Mouse (Mus musculus): ENCODE measurements at regions not wholly inside any gene's neighbourhood (a gene's known extent, or its start where the extent isn't known, plus 50 kb on each side); places are given as distances from the start of the nearest gene placed in this dataset.
A peak's percentile ranks its signal among the peaks of the same experiment; 100 is the strongest.

GRCm38 (mm10) chr4:91180241-91181096, 220.1 kb downstream of the Elavl2 start:
- DNase-seq (ENCODE audit: low spot score in 2 of 2): no peak

DNA sequence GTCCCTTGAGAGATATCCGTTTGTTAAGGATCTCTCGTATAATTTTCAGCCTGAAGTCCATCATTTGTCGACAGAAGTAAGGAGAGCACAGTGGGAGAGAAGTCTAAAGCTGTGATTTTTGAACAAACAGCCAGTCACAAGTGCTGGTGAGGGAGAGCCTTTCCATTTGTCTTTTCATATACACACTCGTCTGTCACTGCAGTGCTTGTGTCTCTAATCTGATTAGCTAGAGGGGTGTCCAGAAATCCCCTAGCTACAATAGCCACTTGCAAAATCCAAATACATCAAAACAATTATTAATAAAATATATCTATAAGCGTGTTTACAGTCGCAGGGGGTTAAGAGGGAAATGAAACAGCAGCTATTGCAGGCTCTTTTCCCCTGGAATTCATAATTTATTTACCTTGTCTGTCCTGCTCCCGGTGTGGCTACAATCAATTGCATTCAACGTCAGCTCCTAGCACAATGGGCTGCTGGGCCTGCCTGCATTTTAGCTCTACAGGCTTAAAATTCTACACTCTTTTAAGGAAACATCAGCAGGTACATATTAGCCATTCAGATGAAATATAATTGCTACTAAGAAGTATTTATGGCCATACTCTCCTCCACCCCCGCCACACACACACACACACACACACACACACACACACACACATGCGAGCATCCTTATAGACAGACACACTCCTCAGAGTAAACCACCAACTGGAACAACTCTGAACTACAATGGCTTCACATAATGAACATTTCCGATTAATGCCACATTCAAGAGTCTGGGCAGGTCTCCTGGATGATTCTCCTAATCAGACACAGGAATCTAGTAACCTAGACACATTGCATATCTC, 236.1 kb downstream of the Elavl2 start:
- DNase-seq (ENCODE audit: low spot score in 2 of 2): no peak

DNA sequence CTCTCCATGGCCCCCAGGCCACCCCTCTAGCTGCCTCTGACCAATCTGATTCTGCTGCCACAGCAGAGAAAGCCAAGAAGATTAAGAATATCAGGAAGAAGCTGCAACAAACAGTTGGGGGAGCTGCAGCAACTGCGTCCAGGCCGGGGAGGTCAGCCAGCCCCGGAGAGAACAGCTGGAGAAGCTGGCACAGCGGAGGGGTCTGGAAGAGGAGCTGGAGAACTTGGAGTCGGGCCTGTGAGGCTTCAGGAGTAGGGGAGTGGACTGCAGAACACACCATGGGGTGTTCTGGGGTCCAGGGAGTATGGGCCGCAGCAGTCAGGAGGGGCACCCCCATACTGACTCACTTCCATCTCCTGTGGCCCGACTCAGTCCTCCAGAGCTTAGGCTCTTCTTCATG, 243.5 kb downstream of the Elavl2 start:
- DNase-seq (ENCODE audit: low spot score in 2 of 2): no peak

- DNase-seq (ENCODE audit: low spot score in 2 of 2): no peak
These were observed 255.9 kb downstream of the Elavl2 start for GRCm38 (mm10) chr4:91144666-91145065.

- no peak for DNase-seq (ENCODE audit: low spot score in 2 of 2)
These were observed 256.7 kb downstream of the Elavl2 start for GRCm38 (mm10) chr4:91143906-91144305.

DNA sequence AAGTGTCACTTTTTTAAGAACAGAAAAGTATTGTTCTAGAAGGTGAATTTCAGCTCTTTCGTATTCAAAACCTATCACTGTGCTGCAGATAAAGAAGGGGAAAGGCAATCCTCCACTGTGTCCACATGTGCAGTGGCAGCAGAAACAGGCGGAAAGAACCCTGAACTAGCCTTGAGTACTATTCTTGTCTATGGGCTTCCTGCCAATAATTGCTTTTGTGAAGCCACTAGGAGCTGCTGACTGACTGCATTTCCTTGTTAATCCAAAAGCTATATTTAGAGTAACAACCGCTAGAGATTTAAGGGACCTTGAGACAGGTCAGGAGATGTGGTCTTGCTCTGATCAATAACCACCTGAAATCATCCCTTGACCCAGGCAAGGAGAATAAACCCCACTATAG, 265.3 kb downstream of the Elavl2 start:
- DNase-seq (ENCODE audit: low spot score in 2 of 2): no peak

- DNase-seq (ENCODE audit: low spot score in 2 of 2): no peak
These were observed 268.3 kb downstream of the Elavl2 start for GRCm38 (mm10) chr4:91132266-91132665.

DNA sequence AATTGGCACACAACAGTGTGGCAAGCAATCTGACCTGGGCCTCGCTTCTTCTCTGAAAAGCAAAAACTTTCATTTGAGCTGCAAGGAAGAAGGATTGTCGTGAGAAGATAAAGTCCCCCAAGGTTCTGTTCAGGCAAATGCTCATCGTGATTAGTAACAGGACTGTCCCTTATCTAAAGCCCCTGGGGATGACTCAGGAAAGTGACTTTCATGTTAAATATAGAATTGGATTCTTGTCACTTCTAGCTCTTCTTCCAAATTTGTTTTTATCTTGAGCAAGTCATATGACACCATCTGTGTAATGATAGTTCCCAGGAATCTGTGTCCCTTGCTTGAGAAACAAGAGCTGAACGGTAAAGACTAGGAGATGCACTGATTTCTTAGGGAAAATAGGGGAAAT, 280.3 kb downstream of the Elavl2 start:
- no peak for DNase-seq (ENCODE audit: low spot score in 2 of 2)

DNA sequence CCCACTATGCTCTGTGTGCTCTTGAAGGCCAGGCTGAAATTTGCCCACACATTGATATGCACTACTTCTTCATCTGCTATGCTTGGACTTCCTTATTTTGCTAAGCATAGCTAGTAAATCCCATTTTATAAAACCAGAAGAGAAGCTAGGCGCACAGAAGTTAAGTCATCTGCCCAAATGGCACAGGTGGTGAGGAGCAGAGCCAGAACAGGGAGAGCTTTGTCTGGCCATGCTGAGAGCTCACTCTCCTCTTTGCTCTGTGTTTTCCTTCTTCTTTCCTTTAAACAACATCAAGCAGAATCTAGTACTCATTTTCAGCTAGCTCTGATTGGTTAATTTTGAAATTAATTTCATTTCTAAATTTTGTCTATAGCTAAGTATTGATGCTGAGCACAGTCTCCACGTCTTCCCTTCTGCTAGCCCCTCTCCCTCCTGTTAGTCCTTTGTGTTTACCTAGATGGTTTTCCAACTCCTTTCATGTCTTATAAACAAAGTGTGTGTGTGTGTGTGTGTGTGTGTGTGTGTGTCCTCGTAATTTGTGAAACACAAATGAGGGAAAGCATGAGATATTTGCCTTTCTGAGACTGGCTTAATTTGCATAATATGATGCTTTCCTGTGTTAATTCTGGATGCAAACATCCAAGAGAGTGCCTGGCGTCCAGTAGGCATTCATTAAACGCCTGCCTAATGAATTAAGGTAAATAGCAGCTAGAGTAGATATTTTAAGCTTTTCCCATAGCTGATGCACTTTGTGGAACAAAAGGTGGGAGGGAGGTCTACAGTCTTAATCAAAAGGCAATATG, 283.6 kb downstream of the Elavl2 start:
- no peak for DNase-seq (ENCODE audit: low spot score in 2 of 2)

GRCm38 (mm10) chr4:91111684-91112681, 288.6 kb downstream of the Elavl2 start:
- no peak for DNase-seq (ENCODE audit: low spot score in 2 of 2)

- DNase-seq (ENCODE audit: low spot score in 2 of 2): no peak
These were observed 304.5 kb downstream of the Elavl2 start for GRCm38 (mm10) chr4:91096086-91096485.

DNA sequence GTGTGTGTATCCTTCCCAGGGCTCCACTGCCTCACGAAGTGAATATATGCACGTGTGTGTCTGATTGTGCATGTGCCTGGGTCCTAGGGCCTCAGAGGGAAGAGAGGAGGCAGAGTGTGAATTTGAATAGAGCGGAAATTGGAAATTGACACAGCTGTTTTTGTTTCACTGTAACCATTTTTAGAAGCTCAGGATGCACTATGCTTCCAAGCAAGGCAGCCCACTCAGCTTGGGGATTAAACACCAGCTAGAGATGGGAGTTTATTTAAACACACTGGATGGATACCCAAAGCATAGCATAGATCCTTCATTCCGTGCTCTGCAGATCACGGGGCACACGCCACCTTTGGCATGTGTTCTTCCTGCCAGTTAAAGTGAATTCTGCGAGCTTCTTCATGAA, 306.2 kb downstream of the Elavl2 start:
- no peak for DNase-seq (ENCODE audit: low spot score in 2 of 2)

- no peak for DNase-seq (ENCODE audit: low spot score in 2 of 2)
These were observed 306.7 kb downstream of the Elavl2 start for GRCm38 (mm10) chr4:91093885-91094284.

- DNase-seq (ENCODE audit: low spot score in 2 of 2): no peak
These were observed 308.3 kb downstream of the Elavl2 start for GRCm38 (mm10) chr4:91092323-91092722.

- no peak for DNase-seq (ENCODE audit: low spot score in 2 of 2)
These were observed 308.7 kb downstream of the Elavl2 start for GRCm38 (mm10) chr4:91091910-91092309.

GRCm38 (mm10) chr4:91083950-91084349, 316.6 kb downstream of the Elavl2 start:
- peak in 1 of 2 experiments; percentile 5 for DNase-seq (ENCODE audit: low spot score in 2 of 2)

DNA sequence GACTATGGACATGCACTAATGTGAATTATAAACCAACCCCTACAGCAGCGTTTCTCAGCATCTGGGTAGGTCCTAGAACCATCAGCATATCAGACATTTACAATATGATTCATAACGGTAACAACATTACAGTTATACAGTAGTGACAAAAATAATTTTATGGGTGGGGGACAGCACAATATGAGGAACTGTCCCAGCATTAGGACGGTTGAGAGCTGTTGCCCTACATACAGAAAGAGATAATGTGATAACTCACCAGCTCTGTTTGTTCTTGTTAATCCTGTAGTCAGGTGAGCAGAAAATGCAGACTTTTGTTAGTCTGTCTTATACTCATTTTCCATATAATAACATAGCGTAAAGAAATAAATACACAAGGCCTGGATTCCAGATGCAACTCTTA, 319.1 kb downstream of the Elavl2 start:
- no peak for DNase-seq (ENCODE audit: low spot score in 2 of 2)

DNA sequence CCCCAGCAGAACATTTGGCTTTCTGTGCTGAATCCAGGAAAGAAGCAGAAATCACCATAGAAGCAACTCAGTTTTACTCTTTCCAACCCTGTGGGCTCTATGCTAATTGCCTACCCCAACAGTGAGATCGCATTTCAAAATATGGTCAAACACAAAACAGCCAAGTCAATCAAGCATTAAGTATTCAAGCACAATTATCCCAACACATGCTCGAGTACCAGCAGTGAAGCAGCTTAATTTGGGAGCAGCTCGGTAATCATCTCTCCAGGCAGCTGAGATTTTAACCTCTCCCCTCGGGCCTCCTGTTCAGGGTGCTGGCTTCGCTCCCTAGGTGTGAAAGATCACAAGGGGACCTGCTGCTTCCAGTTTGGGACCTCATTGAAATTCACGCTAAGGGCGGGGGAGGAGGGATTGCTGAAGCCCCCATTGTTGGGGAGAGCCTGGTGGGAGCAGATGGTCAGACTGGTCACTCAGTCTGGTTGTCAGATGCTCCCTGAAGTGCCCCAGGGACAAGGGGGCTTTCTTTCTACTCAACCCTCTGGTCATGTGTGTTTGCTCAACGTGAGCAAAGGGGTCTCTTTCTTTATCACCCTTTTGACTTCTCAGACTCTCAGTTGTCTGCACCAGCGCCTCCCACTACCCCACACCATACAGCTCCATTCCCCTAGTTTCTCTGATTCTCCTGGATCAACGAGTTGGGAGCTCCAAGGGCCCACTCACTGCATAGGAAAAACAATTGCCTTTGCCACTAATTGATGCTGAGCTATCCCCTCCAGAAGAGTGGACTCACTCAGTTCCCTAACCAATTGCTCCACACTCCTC, 319.8 kb downstream of the Elavl2 start:
- no peak for DNase-seq (ENCODE audit: low spot score in 2 of 2)

DNA sequence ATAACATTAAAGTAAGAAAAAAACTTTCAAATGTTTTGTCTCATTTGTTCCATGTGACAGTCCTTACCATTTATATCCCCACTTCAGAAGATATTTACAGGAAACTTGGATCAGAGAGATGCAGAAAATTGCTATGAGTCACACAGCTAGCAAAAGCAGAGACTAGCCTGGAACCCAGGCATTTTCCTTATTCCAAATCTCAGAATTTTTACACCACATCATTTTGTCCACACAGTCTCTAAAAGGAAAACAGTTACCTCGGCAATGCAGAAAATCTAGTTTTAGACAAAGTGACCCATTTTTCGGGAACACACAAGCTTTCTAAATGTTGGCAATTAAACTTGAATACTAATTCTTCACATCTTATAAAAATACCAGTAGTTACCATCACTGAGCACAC, 329.3 kb downstream of the Elavl2 start:
- no peak for DNase-seq (ENCODE audit: low spot score in 2 of 2)

Measured in left cerebral cortex, adult 18-20 months (tissue).